Mouse (Mus musculus): Measurements from ENCODE around the gene Mroh8. TPM values are rescaled to one million over a fixed set of nuclear protein-coding genes. Genes with fewer than 3 reads are reported as not detected.

The Mroh8 gene
- polyA plus RNA-seq, 1 experiment, result not detected

GRCm38 (mm10) chr2:157186504-157186903 is 92.8 kb downstream of the Mroh8 start:
- Histone ChIP-seq H3K4me1 (ENCODE audit: control insufficient read depth) (peaks cover 17% of the 10 kb centered on the region), H3K4me3 (replicated peaks) (no peak overlapping the region), H3K9me3 (ENCODE audit: control insufficient read depth, low read length) (no peaks in the 10 kb centered on the region), H3K27me3 (ENCODE audit: control insufficient read depth) (no peaks in the 10 kb centered on the region), H3K36me3 (ENCODE audit: control insufficient read depth) (peaks cover 100% of the 10 kb centered on the region)
- TF ChIP-seq TAL1 (IDR thresholded peaks at IDR 0.05; ENCODE audit: low read length) (no peak), GATA1 (IDR thresholded peaks at IDR 0.05; ENCODE audit: low read length) (no peak)

- H3K4me1 ChIP-seq (ENCODE audit: control insufficient read depth), result peaks cover 17% of the 10 kb centered on the region
- H3K27me3 ChIP-seq (ENCODE audit: control insufficient read depth), result no peaks in the 10 kb centered on the region
- no peak for TF ChIP-seq TAL1 (IDR thresholded peaks at IDR 0.05; ENCODE audit: low read length)
- no peak for TF ChIP-seq GATA1 (IDR thresholded peaks at IDR 0.05; ENCODE audit: low read length)
- peaks cover 100% of the 10 kb centered on the region for H3K36me3 ChIP-seq (ENCODE audit: control insufficient read depth)
- H3K9me3 ChIP-seq (ENCODE audit: control insufficient read depth, low read length), result no peaks in the 10 kb centered on the region
- no peak overlapping the region for H3K4me3 ChIP-seq (replicated peaks)
Observed at GRCm38 (mm10) chr2:157185022-157185660, 94.2 kb downstream of the Mroh8 start.

- Histone ChIP-seq H3K4me3 (replicated peaks) (no peak overlapping the region), H3K27me3 (ENCODE audit: control insufficient read depth) (no peaks in the 10 kb centered on the region), H3K4me1 (ENCODE audit: control insufficient read depth) (peaks cover 8% of the 10 kb centered on the region), H3K36me3 (ENCODE audit: control insufficient read depth) (peaks cover 99% of the 10 kb centered on the region), H3K9me3 (ENCODE audit: control insufficient read depth, low read length) (no peaks in the 10 kb centered on the region)
- TF ChIP-seq TAL1 (IDR thresholded peaks at IDR 0.05; ENCODE audit: low read length) (no peak), GATA1 (IDR thresholded peaks at IDR 0.05; ENCODE audit: low read length) (no peak)
Observed at GRCm38 (mm10) chr2:157178167-157178566, 101.2 kb downstream of the Mroh8 start.

GRCm38 (mm10) chr2:157176248-157176647 is 103.1 kb downstream of the Mroh8 start:
- Histone ChIP-seq H3K9me3 (ENCODE audit: control insufficient read depth, low read length) (no peaks in the 10 kb centered on the region), H3K36me3 (ENCODE audit: control insufficient read depth) (peaks cover 99% of the 10 kb centered on the region), H3K4me1 (ENCODE audit: control insufficient read depth) (peaks cover 8% of the 10 kb centered on the region), H3K4me3 (replicated peaks) (no peak overlapping the region), H3K27me3 (ENCODE audit: control insufficient read depth) (no peaks in the 10 kb centered on the region)
- no peak for TF ChIP-seq TAL1 (IDR thresholded peaks at IDR 0.05; ENCODE audit: low read length)
- TF ChIP-seq GATA1 (IDR thresholded peaks at IDR 0.05; ENCODE audit: low read length), result no peak

GRCm38 (mm10) chr2:157174416-157174815 is 104.9 kb downstream of the Mroh8 start:
- Histone ChIP-seq H3K4me3 (replicated peaks) (no peak overlapping the region), H3K9me3 (ENCODE audit: control insufficient read depth, low read length) (no peaks in the 10 kb centered on the region), H3K36me3 (ENCODE audit: control insufficient read depth) (peaks cover 98% of the 10 kb centered on the region), H3K4me1 (ENCODE audit: control insufficient read depth) (peaks cover 8% of the 10 kb centered on the region), H3K27me3 (ENCODE audit: control insufficient read depth) (no peaks in the 10 kb centered on the region)
- no peak for TF ChIP-seq TAL1 (IDR thresholded peaks at IDR 0.05; ENCODE audit: low read length)
- no peak for TF ChIP-seq GATA1 (IDR thresholded peaks at IDR 0.05; ENCODE audit: low read length)

- peaks cover 8% of the 10 kb centered on the region for H3K4me1 ChIP-seq (ENCODE audit: control insufficient read depth)
- H3K36me3 ChIP-seq (ENCODE audit: control insufficient read depth), result peaks cover 98% of the 10 kb centered on the region
- TF ChIP-seq GATA1 (IDR thresholded peaks at IDR 0.05; ENCODE audit: low read length), result no peak
- no peak for TF ChIP-seq TAL1 (IDR thresholded peaks at IDR 0.05; ENCODE audit: low read length)
- H3K9me3 ChIP-seq (ENCODE audit: control insufficient read depth, low read length), result no peaks in the 10 kb centered on the region
- no peak overlapping the region for H3K4me3 ChIP-seq (replicated peaks)
- H3K27me3 ChIP-seq (ENCODE audit: control insufficient read depth), result no peaks in the 10 kb centered on the region
Observed at GRCm38 (mm10) chr2:157173555-157173954, 105.8 kb downstream of the Mroh8 start.

GRCm38 (mm10) chr2:157172984-157173383 is 106.4 kb downstream of the Mroh8 start:
- Histone ChIP-seq H3K27me3 (ENCODE audit: control insufficient read depth) (no peaks in the 10 kb centered on the region), H3K9me3 (ENCODE audit: control insufficient read depth, low read length) (no peaks in the 10 kb centered on the region), H3K36me3 (ENCODE audit: control insufficient read depth) (peaks cover 97% of the 10 kb centered on the region), H3K4me3 (replicated peaks) (no peak overlapping the region), H3K4me1 (ENCODE audit: control insufficient read depth) (peaks cover 3% of the 10 kb centered on the region)
- TF ChIP-seq GATA1 (IDR thresholded peaks at IDR 0.05; ENCODE audit: low read length) (no peak), TAL1 (IDR thresholded peaks at IDR 0.05; ENCODE audit: low read length) (no peak)

- Histone ChIP-seq H3K4me3 (replicated peaks) (no peak overlapping the region), H3K27me3 (ENCODE audit: control insufficient read depth) (no peaks in the 10 kb centered on the region), H3K36me3 (ENCODE audit: control insufficient read depth) (peaks cover 96% of the 10 kb centered on the region), H3K4me1 (ENCODE audit: control insufficient read depth) (no peaks in the 10 kb centered on the region), H3K9me3 (ENCODE audit: control insufficient read depth, low read length) (no peaks in the 10 kb centered on the region)
- no peak for TF ChIP-seq GATA1 (IDR thresholded peaks at IDR 0.05; ENCODE audit: low read length)
- TF ChIP-seq TAL1 (IDR thresholded peaks at IDR 0.05; ENCODE audit: low read length), result no peak
Observed at GRCm38 (mm10) chr2:157170626-157171025, 108.7 kb downstream of the Mroh8 start.

GRCm38 (mm10) chr2:157170166-157170565 is 109.2 kb downstream of the Mroh8 start:
- Histone ChIP-seq H3K36me3 (ENCODE audit: control insufficient read depth) (peaks cover 95% of the 10 kb centered on the region), H3K4me1 (ENCODE audit: control insufficient read depth) (no peaks in the 10 kb centered on the region), H3K9me3 (ENCODE audit: control insufficient read depth, low read length) (no peaks in the 10 kb centered on the region), H3K27me3 (ENCODE audit: control insufficient read depth) (no peaks in the 10 kb centered on the region), H3K4me3 (replicated peaks) (no peak overlapping the region)
- no peak for TF ChIP-seq GATA1 (IDR thresholded peaks at IDR 0.05; ENCODE audit: low read length)
- no peak for TF ChIP-seq TAL1 (IDR thresholded peaks at IDR 0.05; ENCODE audit: low read length)

Measured in erythroblast, embryonic 14.5 days (primary cell).